Mouse (Mus musculus) ES-Bruce4 (cell line): ENCODE measurements around the gene Cdhr2. TPM values are rescaled to one million over a fixed set of nuclear protein-coding genes. Genes with fewer than 3 reads are reported as not detected.

Source experiments
- H3K27ac ChIP-seq: 2 replicates; pipeline ENCODE4 v1.5.1; 2012; ENCODE audit warnings: low read length, inconsistent platforms; ENCODE audit not compliant: insufficient read depth
- H3K27me3 ChIP-seq: 2 replicates; pipeline ENCODE4 v1.6.1; 2012; ENCODE audit warnings: mild to moderate bottlenecking, low read length, inconsistent platforms; ENCODE audit not compliant: control insufficient read depth, poor library complexity, insufficient read depth, severe bottlenecking
- H3K36me3 ChIP-seq: 2 replicates; pipeline ENCODE4 v1.6.1; 2012; ENCODE audit warnings: inconsistent platforms, mild to moderate bottlenecking, low read length, moderate library complexity; ENCODE audit not compliant: control insufficient read depth, poor library complexity, insufficient read depth, severe bottlenecking
- H3K4me1 ChIP-seq: one replicate; pipeline ENCODE4 v1.8.1; 2011; ENCODE audit warnings: low read length; ENCODE audit not compliant: control insufficient read depth, insufficient read depth
- H3K4me3 ChIP-seq: 2 replicates; pipeline ENCODE4 v1.5.1; 2011; ENCODE audit warnings: low read depth, mild to moderate bottlenecking, low read length
- H3K9ac ChIP-seq: 2 replicates; pipeline ENCODE4 v1.6.1; 2012; ENCODE audit warnings: low read depth, mild to moderate bottlenecking, inconsistent platforms; ENCODE audit not compliant: poor library complexity, severe bottlenecking
- H3K9me3 ChIP-seq: replicated peaks from 2 replicates; pipeline ENCODE4 v1.6.1; 2012; ENCODE audit warnings: mild to moderate bottlenecking, low read length, inconsistent platforms; ENCODE audit not compliant: control insufficient read depth, poor library complexity, insufficient read depth, severe bottlenecking
- CTCF ChIP-seq: IDR thresholded peaks from one replicate; pipeline ENCODE4 v1.8.1; 2011; ENCODE audit warnings: low read depth, low read length
- EP300 ChIP-seq: IDR thresholded peaks from 2 replicates; pipeline ENCODE4 v1.6.1; 2011; ENCODE audit warnings: low read depth, low read length; ENCODE audit not compliant: insufficient read depth
- POLR2A ChIP-seq: IDR thresholded peaks from one replicate; pipeline ENCODE4 v1.8.1; 2011; ENCODE audit warnings: low read length; ENCODE audit not compliant: insufficient read depth
- polyA plus RNA-seq: library from polyadenylated mRNA; stranded (reverse); fragments of >200 nt; gene quantifications from 2 replicates; pipeline ENCODE4 v1.2.4, GENCODE M21; 2011; ENCODE audit warnings: low read depth; ENCODE audit not compliant: missing spikeins, insufficient read depth, insufficient read length

Gene Cdhr2
- polyA plus RNA-seq, 1 experiment: not detected

GRCm38 (mm10) chr13:54695479-54696230 lies 5.6 kb upstream of the Cdhr2 start:
- Histone ChIP-seq H3K4me3 (no peak overlapping the region), H3K36me3 (no peaks in the 10 kb centered on the region), H3K27ac (no peak overlapping the region), H3K9me3 (no peaks in the 10 kb centered on the region), H3K27me3 (no peaks in the 10 kb centered on the region), H3K4me1 (peaks cover 4% of the 10 kb centered on the region), H3K9ac (no peak overlapping the region)
- no peak for TF ChIP-seq POLR2A
- no peak for TF ChIP-seq EP300
- TF ChIP-seq CTCF: no peak

- Histone ChIP-seq H3K27ac (no peak overlapping the region), H3K9me3 (no peaks in the 10 kb centered on the region), H3K9ac (no peak overlapping the region), H3K27me3 (no peaks in the 10 kb centered on the region), H3K4me1 (no peaks in the 10 kb centered on the region), H3K4me3 (no peak overlapping the region), H3K36me3 (no peaks in the 10 kb centered on the region)
- TF ChIP-seq EP300: no peak
- no peak for TF ChIP-seq CTCF
- TF ChIP-seq POLR2A: no peak
Observed at GRCm38 (mm10) chr13:54702507-54702906, 1.2 kb downstream of the Cdhr2 start.

GRCm38 (mm10) chr13:54704890-54705289 lies 3.6 kb downstream of the Cdhr2 start:
- Histone ChIP-seq H3K4me1 (no peaks in the 10 kb centered on the region), H3K4me3 (no peak overlapping the region), H3K27ac (no peak overlapping the region), H3K27me3 (no peaks in the 10 kb centered on the region), H3K36me3 (no peaks in the 10 kb centered on the region), H3K9me3 (no peaks in the 10 kb centered on the region), H3K9ac (no peak overlapping the region)
- TF ChIP-seq POLR2A (no peak), CTCF (no peak), EP300 (no peak)

- no peak overlapping the region for H3K27ac ChIP-seq
- no peak overlapping the region for H3K4me3 ChIP-seq
- H3K27me3 ChIP-seq: no peaks in the 10 kb centered on the region
- no peaks in the 10 kb centered on the region for H3K4me1 ChIP-seq
- H3K9me3 ChIP-seq: no peaks in the 10 kb centered on the region
- no peaks in the 10 kb centered on the region for H3K36me3 ChIP-seq
- no peak overlapping the region for H3K9ac ChIP-seq
- TF ChIP-seq POLR2A (no peak), CTCF (no peak), EP300 (no peak)
Observed at GRCm38 (mm10) chr13:54710866-54711265, 9.6 kb downstream of the Cdhr2 start.

GRCm38 (mm10) chr13:54714393-54714792 lies 13.1 kb downstream of the Cdhr2 start:
- Histone ChIP-seq H3K27ac (no peak overlapping the region), H3K4me1 (no peaks in the 10 kb centered on the region), H3K36me3 (no peaks in the 10 kb centered on the region), H3K4me3 (no peak overlapping the region), H3K9me3 (no peaks in the 10 kb centered on the region), H3K9ac (no peak overlapping the region), H3K27me3 (no peaks in the 10 kb centered on the region)
- no peak for TF ChIP-seq EP300
- peak; percentile 81 for TF ChIP-seq CTCF

- no peaks in the 10 kb centered on the region for H3K36me3 ChIP-seq
- H3K4me1 ChIP-seq: no peaks in the 10 kb centered on the region
- no peaks in the 10 kb centered on the region for H3K9me3 ChIP-seq
- H3K4me3 ChIP-seq: no peak overlapping the region
- H3K9ac ChIP-seq: no peak overlapping the region
- H3K27ac ChIP-seq: no peak overlapping the region
- TF ChIP-seq CTCF: no peak
- no peak for TF ChIP-seq EP300
- TF ChIP-seq POLR2A: no peak
- H3K27me3 ChIP-seq: no peaks in the 10 kb centered on the region
Observed at GRCm38 (mm10) chr13:54714996-54715395, 13.7 kb downstream of the Cdhr2 start.
